Mouse (Mus musculus) brain, embryonic 18.5 days (tissue): ENCODE data around the gene Otulin.

Source experiments
- DNase-seq: peaks from one replicate; pipeline ENCODE4 v3.0.0-alpha.2; 2012; ENCODE audit warnings: low read depth, low spot score

Otulin gene

DNA sequence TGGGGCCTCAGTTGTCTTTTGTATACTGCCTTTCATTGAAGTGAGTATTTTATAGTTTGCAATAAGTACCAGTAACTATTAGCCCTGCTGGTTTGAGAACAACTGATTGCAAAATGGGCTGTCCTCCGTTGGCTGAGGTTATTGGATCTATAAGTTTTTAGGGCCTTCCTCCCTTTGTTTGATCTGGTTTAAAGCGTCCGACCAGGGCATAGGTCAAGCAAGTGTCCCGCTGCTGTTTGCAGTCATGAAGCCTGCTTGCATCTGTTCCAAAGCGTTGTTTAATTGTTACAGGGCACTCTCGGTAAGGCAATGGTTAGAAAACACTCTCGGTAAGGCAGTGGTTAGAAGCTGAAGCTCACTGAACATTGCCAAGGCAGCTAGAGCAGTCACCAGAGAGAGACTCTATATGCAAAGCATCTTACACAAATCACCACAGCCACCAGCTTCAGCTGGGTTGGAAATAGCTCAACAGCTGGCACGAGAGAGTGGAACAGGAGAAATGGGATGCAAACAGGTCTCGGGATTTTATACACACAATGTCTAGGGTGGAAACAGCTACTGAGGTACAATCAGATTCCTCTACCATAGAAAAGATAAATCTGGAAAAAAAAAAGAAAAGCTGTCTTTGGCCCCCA, 80.0 kb downstream of the Otulin start:
- no peak for DNase-seq

- DNase-seq: no peak
These were observed 80.6 kb downstream of the Otulin start for GRCm38 (mm10) chr15:27549878-27550277.

GRCm38 (mm10) chr15:27549071-27549470, 81.4 kb downstream of the Otulin start:
- DNase-seq: no peak

DNA sequence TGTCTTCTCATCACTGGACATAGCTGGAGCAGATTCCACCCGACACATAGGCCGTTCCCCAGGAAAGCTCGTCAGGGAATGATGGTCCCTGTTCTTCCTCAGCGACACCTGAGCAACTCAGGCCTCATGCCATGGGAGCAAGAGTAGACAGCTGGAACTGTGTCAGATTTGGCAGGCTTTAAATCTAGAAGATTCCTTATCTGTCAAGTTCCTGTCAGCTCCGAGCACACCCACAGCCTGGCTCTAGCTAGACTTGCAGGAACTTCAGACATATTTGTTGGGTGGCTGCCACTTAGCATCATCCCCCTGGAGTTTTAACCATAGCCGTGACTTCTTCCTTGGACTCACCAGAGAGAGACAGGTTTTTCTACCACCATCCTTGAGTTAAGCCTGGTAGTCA, 82.4 kb downstream of the Otulin start:
- no peak for DNase-seq

DNA sequence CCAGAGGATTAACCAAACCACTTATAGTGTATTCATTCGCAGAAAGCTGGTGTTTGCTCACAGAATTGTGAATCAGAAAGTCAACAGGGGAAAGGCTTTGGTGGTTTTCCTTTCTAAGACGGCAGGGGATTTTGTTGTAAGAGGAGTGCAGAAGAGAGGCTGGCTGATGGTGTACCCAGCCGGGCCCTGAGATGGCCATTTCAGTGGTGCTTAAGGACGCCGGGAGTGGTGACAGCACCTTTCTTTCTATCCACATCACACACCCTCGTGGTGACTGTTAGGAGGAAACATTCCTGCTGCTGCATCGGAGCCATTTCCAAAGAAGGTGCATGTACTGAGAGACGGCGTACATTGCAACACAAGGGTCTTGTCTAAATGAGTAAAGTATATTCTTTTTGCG, 85.3 kb downstream of the Otulin start:
- DNase-seq: no peak

GRCm38 (mm10) chr15:27539745-27540144, 90.7 kb downstream of the Otulin start:
- DNase-seq: no peak

DNA sequence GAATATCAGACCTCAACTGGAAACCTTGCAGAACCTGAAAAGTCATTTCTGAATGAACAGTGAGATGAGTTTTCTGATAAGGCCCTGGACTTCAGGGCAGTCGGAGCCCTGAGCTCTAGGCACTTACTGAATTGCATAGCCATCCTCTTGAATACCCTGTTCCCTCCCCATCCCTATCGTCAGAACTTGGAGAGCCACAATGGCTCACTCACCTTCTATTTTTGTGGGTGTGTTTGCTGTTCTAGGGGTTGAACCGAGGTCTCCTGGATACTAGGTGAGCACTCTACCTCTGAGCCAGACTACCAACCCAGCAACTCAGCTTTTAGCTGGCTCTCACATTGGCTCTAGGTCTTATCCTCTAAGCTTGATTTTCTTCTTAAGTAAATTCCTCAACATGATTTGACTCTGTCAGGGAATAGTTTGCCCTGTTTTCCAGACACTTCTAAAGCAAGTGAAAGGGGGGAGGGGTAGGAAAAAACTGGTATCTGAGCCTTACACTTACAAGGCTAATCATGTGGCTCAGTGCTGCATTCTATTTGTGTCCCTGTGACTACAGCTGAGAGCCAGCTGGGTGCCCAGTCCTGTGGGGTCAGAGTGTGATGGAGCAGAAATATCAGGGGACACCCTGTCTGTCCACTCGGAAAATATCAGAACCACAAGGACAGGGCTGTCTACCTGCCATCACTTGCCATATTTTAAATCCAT, 92.8 kb downstream of the Otulin start:
- no peak for DNase-seq

DNA sequence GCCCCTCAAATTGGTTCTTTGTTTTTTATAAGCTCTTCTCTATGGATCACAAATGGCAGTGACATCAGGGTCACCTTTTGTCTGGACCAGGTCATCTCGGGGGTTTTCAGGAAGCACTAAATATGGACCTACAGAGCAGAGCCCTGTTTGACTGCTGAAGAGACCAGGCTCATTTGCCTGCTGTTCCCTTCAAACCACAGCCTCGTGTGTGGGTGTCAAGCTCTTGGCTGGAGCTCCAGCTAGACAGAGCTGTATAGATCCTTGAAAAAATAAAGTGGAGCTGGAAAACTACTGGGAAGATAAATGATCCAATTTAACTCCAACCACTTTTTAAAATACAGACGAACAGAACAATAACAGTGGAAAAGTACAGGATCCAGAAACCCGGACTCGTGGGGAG, 93.7 kb downstream of the Otulin start:
- no peak for DNase-seq

DNA sequence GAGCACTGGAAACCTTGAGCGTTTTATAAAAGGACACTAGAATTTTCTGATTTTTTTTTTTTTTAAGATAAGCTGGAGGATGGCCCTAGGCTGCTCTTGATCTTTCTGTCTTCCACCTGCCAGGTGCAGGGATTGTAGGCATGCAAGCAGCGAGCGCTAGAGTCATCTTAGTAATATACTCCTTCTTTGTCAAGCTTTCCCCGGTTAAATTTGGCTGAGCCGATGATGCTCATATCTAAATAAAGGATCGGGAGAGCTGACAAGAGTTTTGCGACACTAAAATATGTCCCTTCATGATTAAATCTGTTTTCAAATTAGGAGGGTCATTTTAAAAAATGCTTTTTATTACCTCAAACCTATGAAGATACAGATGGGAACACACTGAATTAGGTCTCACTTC, 94.3 kb downstream of the Otulin start:
- no peak for DNase-seq

DNA sequence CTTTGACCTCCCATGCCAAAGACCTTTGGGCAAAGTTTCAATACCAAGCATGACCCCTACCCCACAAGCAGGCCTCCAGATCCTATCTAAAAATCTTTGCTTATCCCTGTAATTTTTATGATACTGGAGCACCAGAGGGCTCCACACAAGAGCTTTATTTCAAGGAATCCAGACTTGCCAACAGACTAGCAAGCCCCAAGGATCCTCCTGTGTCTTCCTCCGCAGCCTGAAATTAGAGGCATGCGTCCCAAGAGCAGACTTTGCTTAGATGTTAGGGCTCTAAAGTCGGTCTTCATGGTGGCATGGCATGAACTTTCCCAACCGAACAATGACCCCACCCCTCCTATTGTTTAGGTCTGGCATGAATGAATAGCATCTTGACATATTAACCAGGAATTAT, 94.8 kb downstream of the Otulin start:
- DNase-seq: no peak

- DNase-seq: no peak
These were observed 97.5 kb downstream of the Otulin start for GRCm38 (mm10) chr15:27533036-27533435.

DNA sequence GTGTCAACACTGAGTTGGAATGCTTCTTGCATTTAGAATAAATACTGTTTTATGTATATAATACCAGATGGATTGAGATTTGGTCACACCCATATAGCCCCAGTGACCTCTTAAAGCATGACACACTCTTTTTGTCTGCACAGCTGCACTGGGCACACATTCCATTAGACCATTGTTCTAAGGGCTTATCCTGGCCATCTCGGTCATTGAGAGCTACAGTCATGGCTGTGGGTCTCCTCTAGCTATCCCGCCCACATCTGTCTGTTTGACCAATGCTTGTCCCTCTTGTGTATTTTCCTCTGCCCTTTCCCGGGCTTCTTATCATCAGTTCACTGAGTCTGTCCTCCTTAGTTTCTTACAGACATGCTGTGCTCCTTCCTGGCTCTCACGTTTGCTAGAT, 100.5 kb downstream of the Otulin start:
- no peak for DNase-seq

GRCm38 (mm10) chr15:27528896-27529295, 101.6 kb downstream of the Otulin start:
- DNase-seq: no peak

DNA sequence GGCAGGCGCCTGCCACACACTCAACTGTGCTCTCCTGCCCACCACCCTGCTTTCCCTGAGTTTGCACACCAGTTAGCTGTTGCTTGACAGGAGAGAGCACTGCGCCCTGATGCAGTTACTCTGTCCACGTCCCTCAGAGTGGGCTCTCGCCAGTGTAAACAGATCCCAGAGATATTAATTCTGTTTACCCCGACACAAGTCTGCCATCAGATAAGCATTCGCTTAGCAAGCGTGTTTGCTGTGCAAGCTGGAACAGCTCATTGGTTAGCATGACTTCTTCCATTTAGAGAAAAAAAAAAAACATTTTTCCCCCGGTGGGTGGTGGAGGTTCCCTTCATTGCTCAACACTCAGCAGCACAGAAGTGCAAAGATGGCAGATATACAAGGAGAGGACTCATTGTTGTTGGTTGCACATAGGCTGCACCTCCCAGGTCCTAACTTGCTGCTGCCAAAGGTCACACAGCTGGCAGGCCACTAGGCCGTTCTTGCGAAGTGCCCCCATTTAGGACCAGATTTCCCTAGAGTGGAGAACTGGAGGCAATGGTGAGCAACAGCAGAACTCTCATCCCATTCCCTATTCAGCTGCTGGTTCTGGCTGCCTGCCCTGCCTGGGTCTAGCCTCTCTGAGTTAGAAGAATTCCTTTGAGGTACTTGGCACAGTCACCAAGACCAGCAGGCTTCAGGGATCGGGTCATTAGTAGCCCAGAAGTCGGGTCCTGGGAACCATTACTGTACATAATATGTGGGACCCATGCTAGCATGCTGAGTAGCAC, 105.1 kb downstream of the Otulin start:
- DNase-seq: no peak

DNA sequence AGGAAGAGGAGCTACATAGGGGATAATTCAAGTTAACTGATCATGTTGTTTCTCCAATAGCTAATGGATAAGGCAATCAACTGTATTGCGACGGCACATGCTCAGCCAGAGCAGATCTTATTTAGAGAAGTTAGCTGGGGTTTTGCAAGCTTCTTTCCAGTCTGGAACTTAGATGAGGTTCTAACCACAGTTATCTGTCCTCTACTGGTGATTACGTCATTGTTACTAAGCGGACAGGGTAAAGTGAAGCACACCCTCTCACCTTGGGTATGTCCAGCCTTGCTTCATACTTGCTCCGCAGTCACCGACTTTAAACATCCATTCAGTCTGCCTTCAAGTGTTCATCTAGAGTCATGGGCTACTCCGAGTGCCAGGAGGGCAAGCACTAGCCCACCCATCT, 110.6 kb downstream of the Otulin start:
- no peak for DNase-seq

DNA sequence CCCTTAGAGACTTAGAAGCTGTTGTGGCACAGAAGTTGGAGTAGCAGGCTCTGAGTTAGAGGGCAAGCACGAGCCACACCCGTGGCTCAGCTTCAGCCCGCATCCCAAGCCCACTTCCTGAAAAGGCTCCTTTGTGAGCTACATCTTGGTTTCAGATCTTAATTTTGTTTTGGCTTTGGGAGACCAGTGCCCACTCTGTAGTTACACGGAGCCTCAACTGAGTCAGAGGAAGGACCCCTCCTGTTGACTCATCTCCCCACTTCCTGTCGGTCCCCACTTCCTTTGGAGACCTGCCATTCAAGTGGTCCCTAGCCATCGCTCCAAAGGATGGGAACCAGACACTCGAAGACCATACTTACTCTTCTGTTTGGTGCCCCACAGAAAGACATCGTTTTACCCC, 112.5 kb downstream of the Otulin start:
- no peak for DNase-seq

GRCm38 (mm10) chr15:27516927-27517326, 113.6 kb downstream of the Otulin start:
- no peak for DNase-seq

DNA sequence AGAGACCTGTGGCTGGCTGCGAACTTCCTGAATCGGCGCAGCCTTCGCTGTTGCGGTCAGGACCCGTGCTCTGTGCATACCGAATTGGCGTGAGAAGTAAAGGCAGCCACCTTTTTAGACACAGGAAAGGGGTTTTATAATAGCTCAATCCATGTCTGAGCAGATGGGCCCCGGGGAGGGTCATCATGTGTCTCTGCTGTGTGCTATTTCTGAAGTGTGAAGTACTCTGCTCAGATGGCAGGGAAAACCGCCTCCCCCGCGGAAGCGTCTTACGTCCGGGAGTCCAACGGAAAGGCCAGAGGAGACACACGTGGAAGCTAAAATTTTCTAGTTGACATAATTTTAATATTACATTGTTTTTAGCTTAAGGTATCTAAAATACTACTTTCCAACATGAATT, 121.5 kb downstream of the Otulin start:
- no peak for DNase-seq

GRCm38 (mm10) chr15:27508169-27508568, 122.3 kb downstream of the Otulin start:
- DNase-seq: no peak

- no peak for DNase-seq
These were observed 123.4 kb downstream of the Otulin start for GRCm38 (mm10) chr15:27506893-27507596.

DNA sequence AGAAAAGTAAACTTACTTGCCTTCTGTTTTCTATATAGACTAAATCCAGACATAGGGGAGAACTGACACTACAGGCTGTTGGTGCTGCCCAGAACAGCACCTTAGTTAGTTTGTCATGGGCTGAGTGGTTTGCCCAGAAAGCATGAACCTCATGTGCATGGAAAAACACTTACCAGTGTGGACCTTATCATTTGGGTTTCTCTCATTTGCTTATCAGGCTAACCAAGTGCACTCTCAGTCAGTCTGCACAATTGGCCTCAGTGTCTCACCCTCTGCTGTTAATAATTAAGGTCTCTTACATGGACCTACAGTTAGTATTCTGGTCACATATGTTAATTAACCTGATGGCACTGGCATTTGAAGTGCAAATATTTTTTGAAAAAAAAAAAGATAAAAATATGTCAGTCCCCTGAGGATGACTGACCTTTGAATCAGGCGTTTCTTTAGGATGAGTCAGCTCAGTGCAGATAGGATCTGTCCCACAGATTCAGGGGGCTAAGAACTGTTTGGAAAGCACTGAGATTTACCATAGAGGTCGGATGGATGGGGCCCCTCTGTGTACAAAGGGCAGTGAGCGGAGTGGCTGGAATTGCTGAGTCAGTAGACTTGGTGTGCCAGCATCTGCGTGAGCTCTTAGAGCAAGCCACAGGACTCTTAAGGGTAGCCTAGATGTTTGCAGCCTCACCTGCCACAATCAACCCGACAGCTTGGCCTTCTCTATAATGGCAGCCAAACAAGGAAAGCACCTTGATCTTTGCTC, 124.2 kb downstream of the Otulin start:
- DNase-seq: no peak
